Mouse (Mus musculus) liver, embryonic 16.5 days (tissue): ENCODE data around the gene Kcna3. TPM values are rescaled to one million over a fixed set of nuclear protein-coding genes. Genes with fewer than 3 reads are reported as not detected.

Experiments used
- ATAC-seq: fragments of 200-750 bp; cut with Nextera tagmentation; 2 replicates; pipeline ENCODE4 v1.8.0; 2017; ENCODE audit warnings: low read depth, mild to moderate bottlenecking, moderate number of reproducible peaks, moderate library complexity
- H3K27ac ChIP-seq: fragments of 300-500 bp; sonication (generic); 2 replicates; pipeline ENCODE4 v1.5.1; 2014; ENCODE audit warnings: mild to moderate bottlenecking, low read length
- H3K27me3 ChIP-seq: fragments of 300-500 bp; sonication (generic); 2 replicates; pipeline ENCODE4 v1.6.1; 2014; ENCODE audit warnings: low read depth, low read length, mixed read lengths; ENCODE audit not compliant: control insufficient read depth, insufficient read depth
- H3K36me3 ChIP-seq: fragments of 300-500 bp; sonication (generic); 2 replicates; pipeline ENCODE4 v1.6.1; 2014; ENCODE audit warnings: mild to moderate bottlenecking; ENCODE audit not compliant: control insufficient read depth, insufficient read depth
- H3K4me1 ChIP-seq: fragments of 300-500 bp; sonication (generic); 2 replicates; pipeline ENCODE4 v1.6.1; 2014; ENCODE audit warnings: low read depth, low read length, mixed read lengths; ENCODE audit not compliant: control insufficient read depth
- H3K4me2 ChIP-seq: fragments of 300-500 bp; sonication (generic); 2 replicates; pipeline ENCODE4 v1.6.1; 2014; ENCODE audit warnings: low read depth, low read length, mixed read lengths
- H3K4me3 ChIP-seq: fragments of 300-500 bp; sonication (generic); 2 replicates; pipeline ENCODE4 v1.5.1; 2014; ENCODE audit warnings: low read depth, mild to moderate bottlenecking, low read length
- H3K9ac ChIP-seq: fragments of 300-500 bp; sonication (generic); 2 replicates; pipeline ENCODE4 v1.6.1; 2014; ENCODE audit warnings: low read depth, low read length
- H3K9me3 ChIP-seq: fragments of 300-500 bp; sonication (generic); replicated peaks from 2 replicates; pipeline ENCODE4 v1.6.1; 2016; ENCODE audit warnings: low read length; ENCODE audit not compliant: control insufficient read depth
- WGBS: fragments of 180-500 bp; shearing (Covaris S2); extraction: QIAGEN DNeasy Blood & Tissue Kit; methylation state at CpG from one replicate; pipeline ENCODE4 v1.1.7; 2014; ENCODE audit not compliant: insufficient replicate concordance; 5-methylcytosine and 5-hydroxymethylcytosine counted together
- polyA plus RNA-seq: library from polyadenylated mRNA; unstranded; fragments of >200 nt; fragmentation: Nextera tagmentation; extraction: Ambion mirVana; gene quantifications from 2 replicates; pipeline ENCODE4 v1.2.1, GENCODE M21; 2015

Kcna3 gene
- polyA plus RNA-seq, 1 experiment from 2014 or later = 1.1 TPM

DNA sequence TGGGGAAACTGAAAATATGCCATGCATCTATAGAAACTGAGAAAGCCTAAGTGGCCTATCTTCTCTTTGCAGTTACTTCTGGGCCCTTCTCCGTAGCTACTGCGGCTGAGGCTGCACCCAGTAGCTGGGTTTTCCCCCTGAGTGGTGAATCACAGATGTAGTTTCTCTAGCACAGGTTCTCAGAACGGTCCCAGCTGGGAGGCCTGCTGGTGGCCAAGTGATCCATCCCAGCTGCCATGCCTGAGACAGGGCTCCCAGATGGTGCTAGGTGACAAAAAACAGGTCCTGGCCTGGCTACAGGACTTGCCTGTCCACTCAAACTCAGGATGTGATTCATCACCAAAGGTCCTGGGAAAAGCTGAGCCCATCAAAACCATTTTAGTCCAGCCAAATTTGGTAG, 40.7 kb downstream of the Kcna3 start:
- no peak for ATAC-seq
- H3K4me1 ChIP-seq = no peaks in the 10 kb centered on the region
- 41% methylated on average over 3 of the region's 3 CpGs for WGBS

DNA sequence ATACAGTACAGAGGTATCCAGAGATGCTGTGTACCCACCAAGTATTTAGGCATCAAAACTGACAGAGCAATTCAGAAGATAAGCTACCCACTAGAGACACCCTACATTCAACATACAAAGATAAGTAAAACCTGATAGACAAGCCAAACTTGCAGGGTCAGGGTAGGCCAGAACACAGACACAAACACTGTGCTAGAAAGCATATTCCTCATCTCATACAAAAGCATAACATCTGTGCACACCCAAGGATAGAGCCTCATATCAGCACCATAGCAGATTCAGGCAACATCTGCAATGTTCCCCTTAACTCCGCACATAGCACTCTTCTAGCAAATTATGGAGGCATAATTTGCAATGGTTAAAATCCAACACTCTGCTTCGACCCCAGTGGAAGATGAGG, 41.1 kb downstream of the Kcna3 start:
- WGBS = 66% methylated on average over 2 of the region's 2 CpGs
- H3K4me2 ChIP-seq = no peak overlapping the region
- no peaks in the 10 kb centered on the region for H3K36me3 ChIP-seq
- no peaks in the 10 kb centered on the region for H3K9me3 ChIP-seq
- H3K4me3 ChIP-seq = no peak overlapping the region
- no peaks in the 10 kb centered on the region for H3K4me1 ChIP-seq
- H3K27me3 ChIP-seq = no peaks in the 10 kb centered on the region
- H3K27ac ChIP-seq = no peak overlapping the region
- no peak for ATAC-seq
- no peak overlapping the region for H3K9ac ChIP-seq

More for the DNA sequence above, 40.7 kb downstream of the Kcna3 start:
- Histone ChIP-seq H3K4me2 (no peak overlapping the region), H3K27ac (no peak overlapping the region), H3K9me3 (no peaks in the 10 kb centered on the region), H3K27me3 (no peaks in the 10 kb centered on the region), H3K4me3 (no peak overlapping the region), H3K36me3 (no peaks in the 10 kb centered on the region), H3K9ac (no peak overlapping the region)

DNA sequence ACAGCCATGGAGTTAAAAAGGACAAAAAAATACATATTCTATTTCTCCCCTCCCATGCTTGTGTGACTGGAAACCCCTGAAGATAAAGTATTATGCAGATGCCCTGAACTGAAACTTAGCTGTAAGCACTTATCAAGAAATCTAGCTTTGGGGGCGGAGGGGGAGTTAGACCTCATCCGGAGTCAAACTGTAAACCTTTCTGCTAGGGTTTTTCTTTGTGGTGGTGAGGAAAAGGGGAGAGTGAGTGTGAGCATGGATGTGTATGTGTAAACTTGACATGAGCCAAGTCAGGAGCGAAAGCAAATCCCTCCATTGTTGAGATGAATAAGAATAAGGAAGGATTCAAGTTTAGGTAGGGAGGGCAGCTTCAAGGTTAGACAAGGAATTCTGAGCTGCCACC, 44.8 kb downstream of the Kcna3 start:
- Histone ChIP-seq H3K4me2 (no peak overlapping the region), H3K27ac (no peak overlapping the region), H3K9me3 (no peaks in the 10 kb centered on the region), H3K4me3 (no peak overlapping the region), H3K4me1 (no peaks in the 10 kb centered on the region), H3K27me3 (no peaks in the 10 kb centered on the region), H3K9ac (no peak overlapping the region), H3K36me3 (no peaks in the 10 kb centered on the region)
- ATAC-seq = no peak
- WGBS = 49% methylated on average over 3 of the region's 3 CpGs

DNA sequence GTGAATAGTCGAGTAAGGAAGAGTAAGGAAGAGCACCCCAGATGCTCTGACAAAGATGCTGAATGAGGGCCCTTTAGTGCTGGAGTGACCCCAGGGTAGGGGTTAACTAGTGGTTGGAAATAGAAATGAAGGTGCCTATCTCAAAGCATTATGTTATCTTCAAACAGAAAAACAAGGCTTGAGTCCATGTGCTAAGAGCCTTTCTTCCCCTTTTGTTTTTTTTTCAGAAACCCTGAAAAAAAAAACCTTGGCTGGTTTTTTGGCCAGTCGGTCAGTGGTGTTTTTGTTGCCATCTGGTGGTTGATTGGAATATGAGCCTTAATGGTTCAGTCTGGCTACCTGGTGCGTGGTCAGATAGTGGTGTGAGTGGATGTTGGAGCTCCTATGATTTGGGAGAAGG, 45.3 kb downstream of the Kcna3 start:
- Histone ChIP-seq H3K4me1 (no peaks in the 10 kb centered on the region), H3K4me2 (no peak overlapping the region), H3K4me3 (no peak overlapping the region), H3K9ac (no peak overlapping the region), H3K36me3 (no peaks in the 10 kb centered on the region), H3K9me3 (no peaks in the 10 kb centered on the region), H3K27ac (no peak overlapping the region), H3K27me3 (no peaks in the 10 kb centered on the region)
- ATAC-seq = no peak
- WGBS = 28% methylated on average over 3 of the region's 3 CpGs

DNA sequence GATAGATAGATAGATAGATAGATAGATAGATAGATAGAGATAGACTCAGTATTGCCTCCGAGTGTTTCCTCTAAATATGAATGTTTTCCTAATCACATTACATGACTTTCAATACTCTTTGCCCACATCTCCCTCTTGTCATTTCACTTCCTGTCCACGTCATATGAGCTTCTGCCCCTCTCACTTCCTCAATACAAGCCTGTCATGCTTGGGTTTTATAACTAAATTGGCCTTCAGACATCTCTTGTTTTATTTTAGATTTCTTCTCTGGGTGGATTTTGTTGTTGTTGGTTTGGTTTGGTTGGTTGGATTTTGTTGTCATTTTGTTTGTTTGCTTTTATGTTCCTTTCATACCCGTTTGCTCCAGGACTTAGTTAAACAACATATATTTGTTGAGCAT, 48.6 kb downstream of the Kcna3 start:
- WGBS = 32% methylated on average over 3 of the region's 3 CpGs
- Histone ChIP-seq H3K9me3 (no peaks in the 10 kb centered on the region), H3K27ac (no peak overlapping the region), H3K9ac (no peak overlapping the region), H3K4me3 (no peak overlapping the region), H3K4me2 (no peak overlapping the region), H3K4me1 (no peaks in the 10 kb centered on the region), H3K27me3 (no peaks in the 10 kb centered on the region), H3K36me3 (no peaks in the 10 kb centered on the region)
- no peak for ATAC-seq

DNA sequence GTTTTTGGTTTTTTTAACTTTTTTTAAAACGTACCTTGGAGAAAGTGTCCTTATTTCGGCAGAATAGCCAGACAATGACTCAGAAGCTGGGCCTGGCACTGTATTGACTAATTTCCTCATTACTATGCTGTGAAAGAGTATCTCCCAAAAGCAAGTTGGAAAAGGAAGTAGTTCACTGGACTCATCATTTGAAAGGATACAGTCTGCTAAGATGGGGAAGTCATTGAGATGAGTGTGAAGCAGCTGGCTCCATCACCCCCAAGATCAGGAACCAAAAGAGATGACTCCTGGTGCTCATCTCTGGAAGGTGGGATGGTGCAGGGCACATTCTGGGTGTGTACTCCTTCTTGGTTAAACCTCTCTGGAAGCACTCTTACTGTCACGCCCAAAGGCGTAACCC, 51.4 kb downstream of the Kcna3 start:
- WGBS = 61% methylated on average over 4 of the region's 4 CpGs
- no peaks in the 10 kb centered on the region for H3K4me1 ChIP-seq
- no peak overlapping the region for H3K9ac ChIP-seq
- no peak overlapping the region for H3K4me3 ChIP-seq
- no peaks in the 10 kb centered on the region for H3K9me3 ChIP-seq
- no peaks in the 10 kb centered on the region for H3K27me3 ChIP-seq
- H3K36me3 ChIP-seq = no peaks in the 10 kb centered on the region
- H3K4me2 ChIP-seq = no peak overlapping the region
- ATAC-seq = no peak
- no peak overlapping the region for H3K27ac ChIP-seq

Other genes with a start within 250 kb of the Kcna3 start
- gene Cd53, start 246.0 kb upstream of the Kcna3 start, polyA plus RNA-seq = 30.2 and 32.9 TPM in 2 replicates
- gene Olfr266, start 209.9 kb upstream of the Kcna3 start, polyA plus RNA-seq = not detected in 2 replicates
- gene Kcna2, start 65.0 kb downstream of the Kcna3 start, polyA plus RNA-seq = 0.12 and 0.13 TPM in 2 replicates
- gene Kcna10, start 146.9 kb downstream of the Kcna3 start, polyA plus RNA-seq = not detected in 2 replicates
- 0.07 and 7.3 TPM in 2 replicates for gene Cym, start 185.6 kb downstream of the Kcna3 start, polyA plus RNA-seq
- gene A630076J17Rik, start 194.4 kb downstream of the Kcna3 start, polyA plus RNA-seq = not detected in 2 replicates
- gene Prok1, start 203.5 kb downstream of the Kcna3 start, polyA plus RNA-seq = 0.05 and 0.06 TPM in 2 replicates
- 88.2 and 90.1 TPM in 2 replicates for gene Lamtor5, start 242.7 kb downstream of the Kcna3 start, polyA plus RNA-seq